Mouse (Mus musculus) heart, postnatal 14 days (tissue): ENCODE measurements around the gene Igdcc3. TPM values are rescaled to one million over a fixed set of nuclear protein-coding genes. Genes with fewer than 3 reads are reported as not detected.
"Not testable (repeated sequence)": the region's sequence is repeated elsewhere in the genome, so short reads cannot be mapped to it uniquely, and the experiment has no call there.

Experiments used
- DNase-seq, 2 experiments: peaks; one replicate each; pipeline ENCODE4 v3.0.0; 2021 to 2022
- intact Hi-C: fragments of 180-260 bp; cut with DNase I; formaldehyde crosslinking; loops from one replicate; pipeline ENCODE4 v1.15.1; 2025
- total RNA-seq, 2 experiments: library from RNA; stranded (reverse); gene quantifications; 2 replicates each; pipeline ENCODE4 v1.2.3; 2021

The Igdcc3 gene
- total RNA-seq, 2 experiments from 2014 or later = 0.22 to 0.24 TPM

- no peak for DNase-seq
- intact Hi-C loops = no loop called here
Observed at GRCm38 (mm10) chr9:65199723-65200122, 58.7 kb downstream of the Igdcc3 start.

GRCm38 (mm10) chr9:65200606-65201005 lies 59.6 kb downstream of the Igdcc3 start:
- intact Hi-C loops = no loop called here
- peak; percentile 56 to 57 for DNase-seq

GRCm38 (mm10) chr9:65201021-65201380 lies 60.0 kb downstream of the Igdcc3 start:
- intact Hi-C loops = no loop called here
- DNase-seq = no peak

- DNase-seq = peak; percentile 86 to 88
- intact Hi-C loops = no loop called here
Observed at GRCm38 (mm10) chr9:65201381-65202164, 60.6 kb downstream of the Igdcc3 start.

GRCm38 (mm10) chr9:65202165-65202754 lies 61.3 kb downstream of the Igdcc3 start:
- no peak for DNase-seq
- intact Hi-C loops = no loop called here

GRCm38 (mm10) chr9:65205049-65205815 lies 64.2 kb downstream of the Igdcc3 start:
- DNase-seq = no peak
- intact Hi-C loops = no loop called here

GRCm38 (mm10) chr9:65207041-65207815 lies 66.2 kb downstream of the Igdcc3 start:
- DNase-seq, intact Hi-C loops: not testable (repeated sequence)

- no peak for DNase-seq
- intact Hi-C loops = no loop called here
Observed at GRCm38 (mm10) chr9:65208293-65209179, 67.5 kb downstream of the Igdcc3 start.

GRCm38 (mm10) chr9:65211598-65211997 lies 70.6 kb downstream of the Igdcc3 start:
- DNase-seq = no peak
- intact Hi-C loops = no loop called here

GRCm38 (mm10) chr9:65214425-65214777 lies 73.4 kb downstream of the Igdcc3 start:
- intact Hi-C loops = no loop called here
- peak in 1 of 2 experiments; percentile 22 for DNase-seq

- intact Hi-C loops = no loop called here
- peak; percentile 90 for DNase-seq
Observed at GRCm38 (mm10) chr9:65214778-65215493, 73.9 kb downstream of the Igdcc3 start.

- no peak for DNase-seq
- intact Hi-C loops = no loop called here
Observed at GRCm38 (mm10) chr9:65215494-65216126, 74.6 kb downstream of the Igdcc3 start.

- intact Hi-C loops = no loop called here
- DNase-seq = no peak
Observed at GRCm38 (mm10) chr9:65216972-65217371, 76.0 kb downstream of the Igdcc3 start.

- intact Hi-C loops = no loop called here
- DNase-seq = no peak
Observed at GRCm38 (mm10) chr9:65217661-65218060, 76.7 kb downstream of the Igdcc3 start.

- intact Hi-C loops = no loop called here
- no peak for DNase-seq
Observed at GRCm38 (mm10) chr9:65218916-65219315, 77.9 kb downstream of the Igdcc3 start.

GRCm38 (mm10) chr9:65220398-65220797 lies 79.4 kb downstream of the Igdcc3 start:
- DNase-seq, intact Hi-C loops: not testable (repeated sequence)

- DNase-seq = no peak
- intact Hi-C loops = no loop called here
Observed at GRCm38 (mm10) chr9:65223927-65224326, 82.9 kb downstream of the Igdcc3 start.

- intact Hi-C loops = no loop called here
- peak; percentile 30 to 63 for DNase-seq
Observed at GRCm38 (mm10) chr9:65225795-65226194, 84.8 kb downstream of the Igdcc3 start.

- no peak for DNase-seq
- intact Hi-C loops = no loop called here
Observed at GRCm38 (mm10) chr9:65230250-65230649, 89.3 kb downstream of the Igdcc3 start.
